Mouse (Mus musculus) adrenal gland, adult (tissue): ENCODE measurements at regions not wholly inside any gene's neighbourhood (a gene's known extent, or its start where the extent isn't known, plus 50 kb on each side); places are given as distances from the start of the nearest gene placed in this dataset.

Experiments used
- DNase-seq, 2 experiments: peaks; one replicate each; pipeline ENCODE4 v3.0.0; 2022 to 2023; ENCODE audit warnings: low spot score in 1 of 2; ENCODE audit not compliant: inconsistent age in 2 of 2

DNA sequence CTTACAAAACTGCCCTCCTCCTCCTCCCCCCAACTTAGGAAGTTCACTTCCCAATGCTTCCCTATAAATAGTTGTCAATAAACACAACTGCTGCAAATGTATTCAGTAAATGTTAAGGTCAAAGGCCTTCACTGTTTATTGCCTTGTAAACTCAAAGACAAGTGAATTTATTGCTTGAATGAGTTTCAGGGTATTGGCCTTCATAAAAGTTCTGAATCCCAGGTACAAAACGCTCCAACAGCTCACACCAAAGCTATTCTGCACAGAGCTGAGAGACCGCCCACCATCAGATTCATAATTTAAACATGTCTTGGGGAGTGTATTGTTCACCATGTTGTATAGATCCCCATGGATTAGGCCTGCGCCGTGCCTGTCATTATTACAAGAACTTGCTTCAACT, 53.9 kb upstream of the Cdkn3 start:
- DNase-seq: no peak

DNA sequence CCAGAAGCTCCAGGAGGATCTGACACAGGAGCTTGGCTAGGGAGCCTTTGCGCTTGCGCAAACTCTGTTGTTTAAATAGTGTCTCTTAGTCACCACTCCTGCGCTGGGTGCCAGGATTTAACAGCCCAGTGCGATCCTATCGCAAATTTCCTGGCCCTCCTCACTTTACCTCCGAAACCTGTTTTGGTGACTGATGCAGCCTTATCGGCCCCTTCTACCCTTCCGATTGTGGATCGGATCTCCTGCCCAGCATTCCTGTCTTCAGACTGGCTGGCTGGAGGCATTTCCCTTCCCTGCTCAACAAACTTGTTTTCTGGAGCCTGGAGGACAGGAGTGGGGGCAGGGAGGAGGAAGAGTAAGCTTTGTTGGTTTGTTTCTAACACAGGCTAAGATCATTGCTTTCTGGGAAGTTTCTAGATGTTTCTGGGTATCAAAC, 56.0 kb upstream of the Cdkn3 start:
- peak in 1 of 2 experiments; percentile 59 for DNase-seq

DNA sequence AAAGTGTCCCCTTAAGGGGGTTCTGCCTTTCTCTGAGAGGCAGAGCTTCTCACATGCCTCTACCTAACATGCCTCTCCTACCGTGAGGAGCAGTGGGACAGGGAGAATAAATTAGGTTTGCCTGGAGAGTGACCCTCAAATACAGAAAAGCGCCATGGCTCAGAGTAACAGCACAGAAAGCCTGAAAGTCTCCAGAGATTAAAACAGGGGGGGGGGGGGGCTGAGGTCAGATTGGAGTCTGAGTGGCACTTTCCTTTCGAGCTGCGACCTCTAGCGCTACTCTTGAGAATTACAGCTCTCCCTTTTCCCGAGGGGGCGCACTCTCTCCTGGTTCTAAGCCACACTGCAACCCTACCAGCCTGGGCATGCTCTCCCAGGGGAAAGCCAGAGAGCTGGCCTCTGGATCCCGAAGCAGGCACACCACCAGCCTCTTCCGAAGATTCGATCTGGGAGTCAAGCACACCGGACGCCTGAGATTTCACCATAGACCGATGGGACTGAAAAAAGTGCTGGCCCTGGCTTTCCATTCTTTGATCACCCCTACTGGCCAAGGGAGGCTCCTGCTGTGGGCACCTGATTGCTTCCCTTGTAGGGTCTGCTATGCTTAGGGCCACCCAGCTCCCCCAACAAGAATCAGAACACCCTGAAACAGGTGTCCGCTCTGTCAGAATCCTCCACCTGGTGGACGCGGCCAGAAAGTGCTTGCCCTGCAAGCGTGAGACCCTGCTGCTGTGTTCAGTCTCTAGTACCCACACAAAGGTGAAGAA, 57.5 kb upstream of the Cdkn3 start:
- peak; percentile 19 to 75 for DNase-seq

DNA sequence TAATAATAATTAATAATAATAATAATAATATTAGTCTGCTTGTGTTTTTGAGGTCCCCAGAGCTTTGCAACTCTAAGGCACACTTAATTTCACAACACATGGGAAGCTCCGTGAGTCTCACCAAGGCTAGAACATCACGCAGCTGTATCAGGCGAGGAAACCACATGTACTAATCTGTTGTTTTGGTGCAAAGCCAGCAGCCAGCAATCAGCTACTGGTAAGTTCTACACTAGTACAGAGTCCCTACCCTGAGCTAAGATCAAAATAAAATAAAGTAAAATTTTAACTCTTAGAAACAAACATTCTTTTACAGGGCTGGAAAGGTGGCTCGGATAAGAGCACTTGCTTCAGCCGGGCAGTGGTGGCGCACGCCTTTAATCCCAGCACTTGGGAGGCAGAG, 67.8 kb upstream of the Cdkn3 start:
- no peak for DNase-seq

DNA sequence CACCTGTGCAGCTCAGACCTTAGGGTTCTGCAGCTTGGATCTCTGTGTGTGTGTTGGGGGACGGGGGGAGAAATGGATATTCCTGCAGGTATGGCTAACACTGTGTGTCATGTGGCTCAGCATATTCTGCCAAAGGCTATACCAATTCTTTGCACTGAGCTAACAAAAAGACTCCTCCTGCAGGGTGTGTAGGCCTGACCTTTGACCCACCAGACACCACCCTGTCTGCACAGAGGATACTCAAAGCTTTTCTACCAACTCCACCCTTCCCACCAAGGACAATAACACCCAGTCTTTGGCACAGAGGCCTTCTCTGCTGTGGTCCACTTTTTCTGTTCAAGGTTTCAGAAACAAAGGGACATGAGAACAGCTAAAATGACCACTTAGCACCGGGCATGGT, 68.3 kb upstream of the Cdkn3 start:
- DNase-seq: no peak

DNA sequence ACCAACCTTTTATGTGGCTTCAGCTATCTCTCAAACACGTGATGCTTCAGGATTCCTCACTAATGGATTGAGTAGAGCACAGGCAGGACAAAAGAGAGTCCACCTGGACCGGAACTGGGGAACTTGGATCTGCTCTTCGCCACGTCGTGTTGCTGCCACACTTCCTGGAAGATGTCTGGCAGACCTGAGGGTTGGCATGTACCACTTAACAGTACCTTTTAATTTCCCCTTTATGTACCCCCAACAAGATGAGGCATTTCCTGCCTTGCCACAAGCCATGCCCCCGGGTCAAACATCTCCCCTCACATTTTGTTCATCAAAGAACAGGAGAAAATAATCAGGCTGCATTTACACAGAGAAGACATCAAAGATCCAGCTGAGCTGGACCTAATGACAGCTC, 77.6 kb upstream of the Cdkn3 start:
- DNase-seq: no peak

DNA sequence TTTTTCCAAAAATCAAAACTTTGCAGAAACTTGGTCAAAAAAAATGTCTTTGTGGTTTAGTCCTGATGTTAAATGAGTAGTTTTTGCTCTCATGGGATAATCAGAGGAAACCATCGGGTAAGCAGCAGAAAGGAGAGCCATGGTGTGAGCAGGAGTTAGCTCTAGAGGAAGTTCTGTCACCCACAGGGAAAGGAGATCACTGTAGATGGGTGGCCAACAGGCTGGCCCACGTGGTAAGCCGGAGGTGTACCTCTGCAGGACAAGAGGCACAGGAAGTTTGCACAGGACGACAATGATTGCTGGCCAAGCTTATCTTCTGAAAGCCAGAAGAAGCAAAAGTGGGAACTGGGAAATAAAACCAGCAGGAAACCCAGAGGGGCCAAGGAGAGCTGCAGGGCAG, 81.4 kb upstream of the Cdkn3 start:
- DNase-seq: no peak

DNA sequence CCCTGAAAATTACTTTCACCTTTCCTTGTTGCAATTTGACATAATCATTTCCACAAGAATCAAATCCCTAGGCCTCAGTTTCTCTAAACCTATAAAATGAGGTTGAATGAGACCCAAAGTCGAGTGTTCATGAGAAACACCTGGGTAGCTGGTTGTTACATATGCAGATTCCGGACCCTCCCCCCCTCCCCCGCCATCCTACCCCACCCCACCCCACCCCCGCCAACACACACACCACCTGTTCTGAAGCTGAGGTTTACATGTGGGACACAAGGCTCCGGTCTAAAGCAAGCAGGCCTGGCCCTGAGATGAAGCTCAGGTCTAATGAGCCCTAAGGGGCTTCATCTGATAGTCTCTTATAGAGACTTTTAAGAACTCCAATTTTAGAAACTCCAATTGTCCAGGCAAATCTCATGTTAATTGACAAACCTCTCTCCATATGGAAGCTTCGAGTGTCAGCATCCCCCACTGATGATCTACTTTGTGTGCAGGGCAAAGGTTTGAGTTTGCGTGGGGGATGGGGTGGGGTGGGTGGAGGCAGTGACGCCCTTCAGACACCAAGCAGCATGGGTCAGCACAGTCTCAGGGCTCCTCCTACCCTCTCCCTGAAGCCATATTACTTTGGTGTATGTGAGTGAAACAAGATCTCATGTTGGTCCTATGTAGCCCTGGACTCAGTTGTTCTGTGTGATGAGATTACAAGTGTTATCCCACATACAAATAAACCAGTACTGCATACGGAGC, 88.7 kb upstream of the Cdkn3 start:
- no peak for DNase-seq

DNA sequence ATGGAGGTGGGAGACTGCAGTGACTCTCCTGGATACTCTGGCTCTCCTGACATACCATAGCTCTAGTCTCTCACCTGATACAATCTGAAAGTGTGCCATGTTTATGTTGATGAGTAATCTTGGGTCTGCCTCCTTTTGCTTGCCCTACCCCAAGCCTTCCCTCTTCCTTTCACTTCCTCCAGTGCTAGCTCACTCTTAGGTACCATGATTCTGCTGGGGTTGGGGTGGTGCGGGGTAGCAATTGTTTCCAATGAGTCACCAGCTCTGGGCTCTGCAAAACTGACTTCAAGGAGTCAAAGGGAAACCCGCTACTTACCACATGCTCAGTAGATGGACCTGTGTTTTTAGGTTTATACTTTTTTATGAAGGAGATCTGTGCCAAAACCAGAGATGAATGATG, 89.3 kb upstream of the Cdkn3 start:
- no peak for DNase-seq

DNA sequence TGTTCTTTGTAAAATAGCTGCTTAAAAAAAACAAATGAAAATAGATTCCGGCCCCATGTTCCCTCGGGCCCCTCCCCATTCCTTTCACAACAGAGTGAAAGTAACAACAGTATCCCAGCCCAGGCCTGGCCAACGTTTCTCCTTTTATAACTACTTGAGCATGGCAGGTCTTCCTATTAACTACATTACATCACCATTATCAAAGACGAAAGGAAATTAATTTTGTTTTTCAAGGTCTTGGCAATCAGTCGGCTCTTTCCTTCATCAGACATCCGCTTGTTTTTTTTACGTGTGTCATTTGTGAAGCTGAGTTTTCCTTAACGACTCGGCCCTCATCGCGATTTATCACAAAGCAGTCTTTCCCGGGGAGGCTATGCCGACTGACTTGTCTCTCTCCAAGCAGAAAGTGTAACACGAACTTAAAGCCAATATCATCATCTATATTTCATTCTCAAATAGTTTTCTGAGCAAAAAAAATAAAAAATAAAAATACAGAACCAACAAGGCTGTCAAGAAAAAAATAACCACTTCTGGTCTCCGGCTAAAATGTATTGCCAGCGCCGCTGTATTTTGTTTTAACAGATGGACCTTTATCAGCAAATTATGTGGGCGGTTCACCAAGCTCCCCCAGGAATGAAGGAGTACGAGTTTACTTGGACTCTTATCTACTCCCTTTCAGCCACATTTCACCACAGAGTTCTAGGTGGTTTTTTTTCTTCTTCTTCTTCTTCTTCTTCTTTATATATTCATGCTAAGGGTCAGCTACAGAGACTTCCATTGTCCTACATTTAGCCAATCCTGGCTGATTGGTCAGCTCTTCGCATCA, 89.9 kb upstream of the Cdkn3 start:
- DNase-seq: peak; percentile 12 to 62

DNA sequence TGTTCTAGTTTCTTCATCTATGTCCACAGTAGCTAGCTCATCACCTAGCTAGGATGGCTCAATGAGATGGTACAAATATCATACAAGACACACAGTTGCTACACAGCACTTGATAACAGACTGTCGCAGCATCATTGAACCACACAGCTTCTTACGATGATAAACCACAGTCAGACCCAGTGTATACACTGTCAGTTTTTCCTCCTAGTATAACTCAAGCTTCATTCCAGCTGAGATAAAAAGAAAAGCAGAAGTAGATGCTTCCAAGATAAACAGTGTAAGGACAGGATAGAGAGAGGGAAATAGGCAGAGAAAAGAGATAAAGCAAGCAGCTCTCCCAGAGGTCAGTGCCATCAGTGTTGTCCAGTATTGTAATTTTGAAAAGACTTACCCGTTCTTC, 92.1 kb upstream of the Cdkn3 start:
- DNase-seq: no peak

DNA sequence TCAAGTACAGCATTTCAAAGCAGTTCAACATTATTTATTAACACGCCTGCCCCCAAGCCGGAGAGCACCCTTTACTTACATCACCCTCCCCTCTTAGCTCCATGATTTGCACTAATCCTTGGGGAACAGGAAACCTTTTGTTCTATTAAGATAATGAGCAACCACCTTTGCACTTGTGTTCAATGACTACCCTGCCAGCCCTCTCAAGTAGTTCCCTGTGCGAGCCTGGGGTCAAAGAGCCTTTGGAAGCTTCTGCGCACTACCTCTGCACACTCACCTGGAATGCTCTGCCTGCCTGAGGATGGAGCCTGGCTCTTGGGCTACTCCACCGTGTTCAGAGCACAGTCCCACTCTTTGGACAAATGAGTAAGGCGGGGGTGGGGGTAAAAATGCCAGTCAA, 96.0 kb upstream of the Cdkn3 start:
- DNase-seq: no peak

DNA sequence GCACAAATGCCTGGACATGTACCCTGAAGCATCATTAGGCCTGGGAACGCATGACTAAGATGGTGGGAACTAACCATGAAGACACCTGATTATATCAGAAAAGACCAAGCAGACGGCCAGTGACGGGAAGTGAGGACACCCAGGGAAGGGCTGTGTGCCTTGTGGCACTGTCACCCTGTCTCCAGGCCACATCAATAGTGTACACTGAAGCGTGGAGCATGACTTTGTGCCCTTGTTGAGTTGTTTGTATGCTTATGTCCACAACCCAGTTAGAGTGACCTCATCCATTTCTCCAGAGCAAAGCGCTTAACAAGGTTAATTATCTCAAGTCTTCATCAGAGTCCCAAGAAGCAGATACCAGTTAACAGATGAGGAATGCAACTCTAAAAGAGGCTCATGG, 96.8 kb upstream of the Cdkn3 start:
- DNase-seq: no peak

DNA sequence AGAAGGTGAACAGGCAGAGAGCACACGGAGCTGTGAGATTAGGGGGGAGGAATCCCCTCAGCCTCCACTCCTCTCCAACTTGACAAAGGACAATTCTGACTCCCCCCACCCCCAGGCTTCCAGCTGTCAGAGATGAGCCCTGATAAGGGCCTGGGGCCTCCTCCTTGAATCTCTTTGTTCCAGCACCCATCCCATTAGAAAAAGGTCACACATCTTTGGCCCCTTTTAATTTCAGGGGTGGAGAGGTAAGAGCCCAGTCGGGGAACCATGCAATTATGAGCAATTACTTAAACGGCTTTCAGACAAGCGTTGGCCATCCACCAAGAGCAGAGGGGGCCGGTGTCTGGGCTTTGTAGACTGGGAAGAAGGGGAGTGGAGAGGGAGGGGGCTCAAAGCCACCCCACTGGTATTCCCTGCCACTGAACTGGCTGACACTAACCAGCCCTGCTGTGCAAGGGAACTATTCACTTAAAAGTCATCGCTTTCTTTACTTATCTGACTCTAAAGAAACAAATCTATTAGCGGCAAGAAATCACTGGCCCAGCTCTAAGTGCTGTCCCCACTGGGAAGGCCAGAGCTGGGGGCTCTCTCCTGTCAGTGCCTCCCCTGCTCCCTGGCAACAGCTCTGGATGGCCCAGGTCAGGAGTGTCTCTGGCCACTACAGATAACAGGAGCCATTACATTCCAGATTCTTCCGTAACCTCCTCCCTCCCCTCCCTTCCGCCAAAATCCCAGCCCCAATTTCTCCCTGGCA, 98.4 kb upstream of the Cdkn3 start:
- no peak for DNase-seq

DNA sequence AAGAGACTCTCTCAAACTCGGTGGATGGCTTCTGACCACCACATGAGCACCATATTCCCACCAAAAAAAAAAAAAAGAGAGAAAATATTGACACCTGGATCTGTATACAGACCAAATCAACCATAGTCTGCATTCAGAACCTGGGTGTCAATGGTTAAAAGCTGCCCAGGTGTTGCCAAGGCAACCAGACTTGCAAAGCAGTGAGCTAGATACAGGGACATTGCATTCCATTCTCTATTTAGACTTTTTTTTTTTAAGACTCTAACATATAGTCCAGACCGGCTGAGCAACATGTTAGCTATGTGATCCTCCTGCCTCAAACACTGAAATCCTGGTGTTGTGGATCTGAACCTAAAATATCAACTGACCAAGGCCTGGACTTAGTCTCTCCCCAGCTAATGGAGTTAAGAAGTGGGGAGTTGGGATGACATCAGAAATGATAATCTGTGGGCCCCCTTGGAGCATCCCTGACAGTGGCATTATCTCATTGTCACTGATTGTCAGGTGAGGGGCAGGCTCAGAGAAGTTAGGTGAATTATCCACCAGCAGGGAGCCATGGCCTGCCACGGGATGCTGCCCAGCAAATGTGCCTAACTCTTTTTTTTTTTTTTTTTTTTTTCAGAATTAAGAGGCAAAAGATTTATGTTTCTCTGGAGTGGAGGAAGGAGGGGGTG, 99.1 kb upstream of the Cdkn3 start:
- no peak for DNase-seq

DNA sequence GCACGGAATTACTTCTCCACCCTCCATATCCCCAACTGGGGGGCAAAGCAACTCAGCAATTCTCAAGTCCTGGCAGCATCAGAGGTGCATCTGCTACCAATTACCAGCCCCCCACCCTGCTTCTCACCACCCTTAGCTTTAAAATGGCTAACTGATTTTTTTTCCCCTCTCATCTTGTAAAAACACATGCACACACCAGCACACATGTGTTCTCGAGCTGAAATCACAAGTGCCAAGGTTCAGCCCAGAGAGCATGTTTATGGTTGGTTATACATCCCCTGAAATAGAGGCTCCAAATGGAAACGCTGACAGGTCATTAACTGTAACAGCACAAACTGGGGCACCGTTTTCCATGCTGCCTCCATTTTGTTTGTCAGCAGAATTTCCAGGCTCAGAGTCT, 101.0 kb upstream of the Cdkn3 start:
- no peak for DNase-seq

DNA sequence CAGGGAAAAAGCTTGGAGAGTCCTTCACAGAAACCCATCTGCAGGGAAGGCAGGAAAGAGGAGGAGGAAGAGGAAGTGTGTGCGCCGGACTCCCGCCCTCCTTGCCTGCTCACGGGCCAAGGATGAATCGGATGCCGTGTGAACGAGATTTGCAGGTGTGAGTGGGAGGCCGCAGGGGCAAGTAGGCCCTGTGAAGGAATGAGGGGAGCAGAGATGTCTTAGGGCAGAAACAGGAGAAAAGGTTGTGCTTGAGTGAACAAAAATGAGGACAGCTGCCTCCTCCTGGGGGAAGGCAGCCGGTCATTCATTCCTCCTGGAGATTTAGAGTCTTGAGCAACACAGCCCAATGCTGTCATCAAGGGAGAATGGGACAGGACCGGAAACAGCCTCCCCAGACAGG, 104.1 kb upstream of the Cdkn3 start:
- no peak for DNase-seq

DNA sequence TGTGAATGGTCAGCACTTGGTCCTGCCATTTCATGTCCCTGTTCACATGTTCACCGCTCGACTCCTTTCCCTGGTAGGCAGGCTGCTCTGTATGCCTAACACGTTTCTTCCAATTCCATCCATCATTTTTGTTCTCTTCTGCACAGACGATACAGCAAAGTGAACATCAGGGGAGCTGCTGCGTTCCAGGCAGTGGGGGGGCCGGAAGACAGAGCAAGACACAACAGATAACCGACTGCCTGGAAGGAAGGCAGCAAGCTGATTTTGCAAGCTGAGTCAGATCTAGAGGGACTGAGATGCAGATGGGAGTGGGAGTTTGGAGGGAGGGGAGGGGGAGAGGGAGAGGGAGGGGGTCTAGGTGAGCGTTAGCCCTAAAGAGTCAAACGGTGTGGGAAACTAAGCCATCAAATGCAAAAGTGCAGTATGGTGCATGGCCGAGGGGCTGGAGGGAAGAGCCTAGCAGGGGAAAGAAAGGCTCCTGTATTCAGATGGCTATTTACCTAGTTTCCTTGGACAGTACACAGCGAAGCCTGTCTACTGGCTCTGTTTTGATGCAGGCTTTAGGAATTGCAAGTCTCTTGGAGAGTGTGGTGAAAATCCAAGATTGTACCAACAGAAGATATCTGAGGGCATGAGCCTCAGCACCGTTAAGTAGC, 112.9 kb upstream of the Cdkn3 start:
- no peak for DNase-seq

DNA sequence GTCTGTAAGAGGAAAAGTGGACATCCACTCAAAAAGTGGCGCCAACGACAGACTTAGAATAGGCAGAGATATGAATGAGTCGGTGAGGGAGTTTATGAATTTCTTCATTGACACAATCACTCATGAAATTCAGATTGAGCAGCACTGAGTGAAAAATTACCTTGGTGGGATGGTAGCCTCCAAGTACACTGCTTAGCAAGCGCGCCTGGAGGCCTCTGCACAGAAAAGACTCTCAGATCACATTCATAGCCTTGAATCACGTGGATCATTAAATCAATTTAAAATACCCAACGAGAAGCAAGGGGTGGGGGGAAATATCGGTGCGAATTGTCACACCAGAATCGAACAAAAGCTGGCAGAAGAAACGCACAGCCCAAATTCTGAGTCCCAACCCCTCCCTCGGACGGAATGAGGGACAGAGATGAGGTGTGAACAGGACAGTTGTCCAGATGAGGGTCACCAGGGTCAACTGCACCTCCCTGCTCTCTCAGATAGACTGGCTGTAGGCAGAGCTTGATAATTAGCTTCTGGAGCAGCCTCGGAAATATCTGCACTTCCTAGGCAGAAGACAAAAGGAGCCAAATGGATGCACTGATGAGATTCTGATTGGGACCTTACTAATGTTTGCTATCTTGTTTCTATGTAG, 113.5 kb upstream of the Cdkn3 start:
- no peak for DNase-seq
